Mouse (Mus musculus) heart, postnatal 36 days (tissue): ENCODE measurements at regions not wholly inside any gene's neighbourhood (a gene's known extent, or its start where the extent isn't known, plus 50 kb on each side); places are given as distances from the start of the nearest gene placed in this dataset.
A peak's percentile ranks its signal among the peaks of the same experiment; 100 is the strongest.

Source experiments
- DNase-seq, 2 experiments: peaks; one replicate each; pipeline ENCODE4 v3.0.0; 2021 to 2022
- intact Hi-C: fragments of 180-260 bp; cut with DNase I; formaldehyde crosslinking; loops from one replicate; pipeline ENCODE4 v1.15.1; 2025

GRCm38 (mm10) chr4:62755237-62755900 lies 195.7 kb downstream of the Rgs3 start:
- DNase-seq: peak; percentile 78 to 83
- intact Hi-C loops: loop anchor here (2.0 kb wide), 1 partner anchor 23 kb away; no protein-coding TSS in a partner anchor

GRCm38 (mm10) chr4:62756721-62757206 lies 197.1 kb downstream of the Rgs3 start:
- intact Hi-C loops: no loop called here
- no peak for DNase-seq

- intact Hi-C loops: loop anchor here (1.0 to 10.0 kb wide), 4 partner anchors 64 to 416 kb away; partner anchors contain the start of genes Cdc26 and Prpf4
Observed at GRCm38 (mm10) chr4:62760748-62761604, 201.3 kb downstream of the Rgs3 start.

GRCm38 (mm10) chr4:62761672-62762071 lies 202.0 kb downstream of the Rgs3 start:
- intact Hi-C loops: loop anchor here (1.0 to 10.0 kb wide), 4 partner anchors 64 to 417 kb away; partner anchors contain the start of genes Cdc26 and Prpf4
- peak; percentile 87 to 88 for DNase-seq

More at GRCm38 (mm10) chr4:62760748-62761604, 201.3 kb downstream of the Rgs3 start:
- no peak for DNase-seq

GRCm38 (mm10) chr4:62763990-62764389 lies 201.4 kb upstream of the Zfp618 start:
- intact Hi-C loops: loop anchor here (1.0 to 10.0 kb wide), 4 partner anchors 203 to 419 kb away; partner anchors contain the start of genes Cdc26 and Prpf4
- DNase-seq: peak; percentile 83 to 90

- no peak for DNase-seq
- intact Hi-C loops: loop anchor here (10.0 kb wide), 1 partner anchor 425 kb away; no protein-coding TSS in a partner anchor
Observed at GRCm38 (mm10) chr4:62769469-62770234, 195.7 kb upstream of the Zfp618 start.

GRCm38 (mm10) chr4:62775005-62775609 lies 190.3 kb upstream of the Zfp618 start:
- intact Hi-C loops: no loop called here
- no peak for DNase-seq

GRCm38 (mm10) chr4:62776881-62777280 lies 188.5 kb upstream of the Zfp618 start:
- intact Hi-C loops: no loop called here

GRCm38 (mm10) chr4:62777436-62777835 lies 187.9 kb upstream of the Zfp618 start:
- intact Hi-C loops: no loop called here
- DNase-seq: no peak

More at GRCm38 (mm10) chr4:62776881-62777280, 188.5 kb upstream of the Zfp618 start:
- DNase-seq: no peak

GRCm38 (mm10) chr4:62778621-62779020 lies 186.8 kb upstream of the Zfp618 start:
- intact Hi-C loops: no loop called here
- DNase-seq: no peak

GRCm38 (mm10) chr4:62780409-62780808 lies 185.0 kb upstream of the Zfp618 start:
- intact Hi-C loops: loop anchor here (1.0 to 10.0 kb wide), 3 partner anchors 102 to 339 kb away; partner anchors contain the start of gene Zfp618
- peak; percentile 80 to 93 for DNase-seq

- no peak for DNase-seq
Observed at GRCm38 (mm10) chr4:62780837-62781236, 184.5 kb upstream of the Zfp618 start.

GRCm38 (mm10) chr4:62781309-62781800 lies 184.0 kb upstream of the Zfp618 start:
- DNase-seq: no peak
- intact Hi-C loops: loop anchor here (5.0 to 10.0 kb wide), 2 partner anchors 101 to 183 kb away; partner anchors contain the start of gene Zfp618

More at GRCm38 (mm10) chr4:62780837-62781236, 184.5 kb upstream of the Zfp618 start:
- intact Hi-C loops: loop anchor here (1.0 to 10.0 kb wide), 3 partner anchors 101 to 338 kb away; partner anchors contain the start of gene Zfp618

- no peak for DNase-seq
- intact Hi-C loops: loop anchor here (10.0 kb wide), 1 partner anchor 179 kb away; the partner anchor contains the start of gene Zfp618
Observed at GRCm38 (mm10) chr4:62785711-62786110, 179.7 kb upstream of the Zfp618 start.

GRCm38 (mm10) chr4:62789696-62790095 lies 175.7 kb upstream of the Zfp618 start:
- DNase-seq: no peak
- intact Hi-C loops: loop anchor here (10.0 kb wide), 1 partner anchor 175 kb away; the partner anchor contains the start of gene Zfp618

GRCm38 (mm10) chr4:62793582-62793981 lies 171.8 kb upstream of the Zfp618 start:
- no peak for DNase-seq
- intact Hi-C loops: no loop called here

GRCm38 (mm10) chr4:62795538-62795937 lies 169.8 kb upstream of the Zfp618 start:
- intact Hi-C loops: no loop called here
- no peak for DNase-seq

- DNase-seq: no peak
- intact Hi-C loops: no loop called here
Observed at GRCm38 (mm10) chr4:62799923-62800322, 165.4 kb upstream of the Zfp618 start.

- DNase-seq: peak in 1 of 2 experiments; percentile 9
- intact Hi-C loops: no loop called here
Observed at GRCm38 (mm10) chr4:62805841-62806240, 159.5 kb upstream of the Zfp618 start.
